In genomic region chr12:54795153-54795998, GRCm38 (mm10) we compare ENCODE assay signal across 8 mouse cellular contexts. TPM values are rescaled to one million over a fixed set of nuclear protein-coding genes. Genes with fewer than 3 reads are reported as not detected.
DNase-seq lines count a peak whose midpoint lies in the region; ATAC-seq and TF ChIP-seq lines count a peak whose summit lies in the region.

TSS of gene Snx6 (minus strand) at chr12:54795703.

- under 1% methylated on average over 76 of the region's 76 CpGs for WGBS in forebrain, embryonic 10.5 days
- under 1% methylated on average over 76 of the region's 76 CpGs for WGBS in heart, embryonic 15.5 days
- WGBS in liver, embryonic 14.5 days (ENCODE audit: insufficient replicate concordance) = 0% methylated on average over 75 of the region's 76 CpGs
- under 1% methylated on average over 76 of the region's 76 CpGs for WGBS in neural tube, embryonic 12.5 days

- no peaks in the 10 kb centered on the region for H3K9me3 ChIP-seq in forebrain, embryonic 10.5 days
- H3K9me3 ChIP-seq in heart, embryonic 15.5 days (replicated peaks) = no peaks in the 10 kb centered on the region
- H3K9me3 ChIP-seq in liver, embryonic 14.5 days (ENCODE audit: control insufficient read depth, low read length) = no peaks in the 10 kb centered on the region
- no peaks in the 10 kb centered on the region for H3K9me3 ChIP-seq in neural tube, embryonic 12.5 days

- peak within 1 kb of the TSS; percentile 73 for H3K4me2 ChIP-seq in heart, embryonic 15.5 days
- H3K4me2 ChIP-seq in liver, embryonic 14.5 days (ENCODE audit: low read depth) = peak within 1 kb of the TSS; percentile 96
- H3K4me2 ChIP-seq in neural tube, embryonic 12.5 days (replicated peaks) = peak within 1 kb of the TSS; percentile 66

- peaks cover 24% of the 10 kb centered on the region for H3K36me3 ChIP-seq in forebrain, embryonic 10.5 days (replicated peaks)
- H3K36me3 ChIP-seq in heart, embryonic 15.5 days = no peaks in the 10 kb centered on the region
- H3K36me3 ChIP-seq in liver, embryonic 14.5 days (replicated peaks; ENCODE audit: control insufficient read depth, insufficient read depth, low read depth) = no peaks in the 10 kb centered on the region
- no peaks in the 10 kb centered on the region for H3K36me3 ChIP-seq in neural tube, embryonic 12.5 days

- no peaks in the 10 kb centered on the region for H3K27me3 ChIP-seq in forebrain, embryonic 10.5 days (ENCODE audit: poor library complexity, severe bottlenecking)
- H3K27me3 ChIP-seq in heart, embryonic 15.5 days = no peaks in the 10 kb centered on the region
- H3K27me3 ChIP-seq in liver, embryonic 14.5 days (ENCODE audit: control insufficient read depth, insufficient read depth, low read length) = no peaks in the 10 kb centered on the region
- H3K27me3 ChIP-seq in neural tube, embryonic 12.5 days (replicated peaks) = no peaks in the 10 kb centered on the region

- H3K27ac ChIP-seq in forebrain, embryonic 10.5 days = peak within 1 kb of the TSS; percentile 98
- peak within 1 kb of the TSS; percentile 87 for H3K27ac ChIP-seq in heart, embryonic 15.5 days
- H3K27ac ChIP-seq in liver, embryonic 14.5 days = no peak within 1 kb of the TSS
- no peak within 1 kb of the TSS for H3K27ac ChIP-seq in neural tube, embryonic 12.5 days

- no peak for TF ChIP-seq CTCF in liver, embryonic 14.5 days (IDR thresholded peaks at IDR 0.05; ENCODE audit: low read depth)

- peak within 1 kb of the TSS; percentile 98 for H3K4me3 ChIP-seq in forebrain, embryonic 10.5 days
- H3K4me3 ChIP-seq in heart, embryonic 15.5 days = peak within 1 kb of the TSS; percentile 95
- peak within 1 kb of the TSS; percentile 90 to 95 for H3K4me3 ChIP-seq in liver, embryonic 14.5 days (ENCODE audit: insufficient read depth in 1 of 2, low read depth in 2 of 2, low read length in 2 of 2)
- peak within 1 kb of the TSS; percentile 92 for H3K4me3 ChIP-seq in neural tube, embryonic 12.5 days

- H3K4me1 ChIP-seq in forebrain, embryonic 10.5 days = peaks cover 38% of the 10 kb centered on the region
- peaks cover 22% of the 10 kb centered on the region for H3K4me1 ChIP-seq in heart, embryonic 15.5 days (replicated peaks)
- H3K4me1 ChIP-seq in liver, embryonic 14.5 days (replicated peaks; ENCODE audit: control insufficient read depth in 2 of 2, insufficient read depth in 2 of 2, low read length in 1 of 2) = peaks cover 6 to 9% of the 10 kb centered on the region in 2 experiments
- H3K4me1 ChIP-seq in neural tube, embryonic 12.5 days = peaks cover 15% of the 10 kb centered on the region

- TF ChIP-seq EP300 in liver, embryonic 14.5 days (IDR thresholded peaks at IDR 0.05; ENCODE audit: low read depth) = no peak

- ATAC-seq in CD4-positive, CD25-positive, alpha-beta regulatory T cell, adult 4 months = peak; percentile 96
- ATAC-seq in heart, embryonic 15.5 days (replicated peaks; ENCODE audit: insufficient number of reproducible peaks, insufficient read depth, low FRiP score, low read depth) = peak; percentile 95
- ATAC-seq in liver, embryonic 14.5 days (ENCODE audit: insufficient read depth) = peak; percentile 94
- peak; percentile 94 for ATAC-seq in neural tube, embryonic 12.5 days (ENCODE audit: low FRiP score, low read depth)

- peak within 1 kb of the TSS; percentile 99 for H3K9ac ChIP-seq in heart, embryonic 15.5 days
- H3K9ac ChIP-seq in liver, embryonic 14.5 days (replicated peaks) = peak within 1 kb of the TSS; percentile 91
- peak within 1 kb of the TSS; percentile 97 for H3K9ac ChIP-seq in neural tube, embryonic 12.5 days

- peak; percentile 64 for DNase-seq in c-Kit-negative CD71-positive TER-119-positive erythroid progenitor cells, embryonic 14.5 days (ENCODE audit: low read depth, low spot score)
- peak; percentile 85 for DNase-seq in forebrain, embryonic 10.5 days (ENCODE audit: extremely low spot score, low spot score)
- peak; percentile 88 to 94 for DNase-seq in kidney, postnatal 25 days
- DNase-seq in liver, embryonic 14.5 days (ENCODE audit: low read depth in 3 of 3, low spot score in 3 of 3) = peak; percentile 62 to 72 (median 67)
- DNase-seq in telencephalon, adult 2 months (ENCODE audit: low read depth, low spot score) = peak; percentile 69

RNA-seq across cellular contexts. Expression of gene Snx6, which starts in this region (rescaled TPM):
- 100 to 1,000 TPM; 133 to 174 TPM for polyA plus RNA-seq in CD4-positive, CD25-positive, alpha-beta regulatory T cell, adult 4 months (2017; shearing (Covaris generic))
- 188 and 196 TPM in 2 replicates for polyA plus RNA-seq in forebrain, embryonic 10.5 days (2016; fragmentation: Nextera tagmentation; extraction: Ambion mirVana)
- 96.4 and 116 TPM in 2 replicates for polyA plus RNA-seq in heart, embryonic 15.5 days (2015; fragmentation: Nextera tagmentation; extraction: Ambion mirVana)
- polyA plus RNA-seq in liver, embryonic 14.5 days (2012; rRNA removed) = 11.3 and 17.4 TPM in 2 replicates
- 46.1 and 50.5 TPM in 2 replicates for polyA plus RNA-seq in liver, embryonic 14.5 days (2014; fragmentation: Nextera tagmentation; extraction: Ambion mirVana)
- 180 and 191 TPM in 2 replicates for polyA plus RNA-seq in neural tube, embryonic 12.5 days (2016; fragmentation: Nextera tagmentation; extraction: Ambion mirVana)

Comparison
In these comparisons a context has a peak if more than half of its experiments do, and no peak if none do; other contexts are left out.
1. H3K27ac ChIP-seq: peak in forebrain, embryonic 10.5 days (single experiment) and heart, embryonic 15.5 days (single experiment); none in liver, embryonic 14.5 days (single experiment) and neural tube, embryonic 12.5 days (single experiment).
2. Peak in every context shown above with its lines, with median percentiles within 50 percentile points of each other: ATAC-seq, DNase-seq, H3K4me3 ChIP-seq, H3K4me2 ChIP-seq and H3K9ac ChIP-seq.